Mouse (Mus musculus): Measurements from ENCODE around the gene Farsa.

DNA sequence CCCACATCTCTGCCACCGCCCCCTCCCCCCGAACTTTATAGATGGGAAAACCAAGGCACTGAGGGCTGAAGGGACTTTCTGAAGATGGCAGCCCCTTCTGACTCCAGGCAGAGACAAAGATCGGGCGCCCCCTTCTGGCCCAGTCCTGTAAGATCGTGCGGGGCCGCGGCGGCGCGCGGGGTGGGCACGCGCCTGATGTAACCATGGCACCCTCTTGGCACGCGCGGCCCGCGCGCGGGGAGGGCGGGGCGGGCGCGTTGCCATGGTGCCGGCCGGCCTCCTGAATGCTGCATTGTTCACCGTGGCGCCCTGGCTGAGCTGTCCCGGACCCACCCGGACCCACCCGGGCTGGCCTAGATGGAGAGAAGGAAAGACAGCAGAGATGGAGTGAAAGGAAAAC is 45.9 kb upstream of the Farsa start:
- TF ChIP-seq CTCF (IDR thresholded peaks at IDR 0.05; ENCODE audit: control insufficient read depth, insufficient read depth, insufficient read length), result peak; percentile 89
- no peak for TF ChIP-seq MAX (IDR thresholded peaks at IDR 0.05)
- TF ChIP-seq FOSL1 (IDR thresholded peaks at IDR 0.05; ENCODE audit: insufficient read depth, low read length, poor library complexity, severe bottlenecking), result no peak
- TF ChIP-seq USF1 (IDR thresholded peaks at IDR 0.05; ENCODE audit: low read depth), result no peak
- TF ChIP-seq MYOG (IDR thresholded peaks at IDR 0.05; ENCODE audit: control insufficient read depth, extremely low read depth, insufficient read length), result no peak
- TF ChIP-seq MYOD1 (IDR thresholded peaks at IDR 0.05; ENCODE audit: control insufficient read depth, insufficient read length, low read depth), result no peak
- no peak for TF ChIP-seq CEBPB (IDR thresholded peaks at IDR 0.05; ENCODE audit: low read depth)
